Mouse (Mus musculus): Measurements from ENCODE around the gene Akap2. TPM values are rescaled to one million over a fixed set of nuclear protein-coding genes. Genes with fewer than 3 reads are reported as not detected.
A peak's percentile ranks its signal among the peaks of the same experiment; 100 is the strongest.

The Akap2 gene
- polyA plus RNA-seq, 1 experiment from 2014 or later = 42.4 TPM

- peaks cover 10% of the 10 kb centered on the region for H3K36me3 ChIP-seq (ENCODE audit: control insufficient read depth, insufficient read depth)
- H3K4me3 ChIP-seq (ENCODE audit: low read length) = no peak overlapping the region
- H3K27me3 ChIP-seq (ENCODE audit: control insufficient read depth, insufficient read depth, low read length) = no peaks in the 10 kb centered on the region
- H3K27ac ChIP-seq (ENCODE audit: low read length) = no peak overlapping the region
- no peak overlapping the region for H3K4me2 ChIP-seq (ENCODE audit: low read depth, low read length)
- 89% methylated on average over 10 of the region's 10 CpGs for WGBS
- H3K4me1 ChIP-seq (ENCODE audit: control insufficient read depth, insufficient read depth, low read length) = 0 out of 2 replicates have a peak, but pooled peaks cover 2% of the 10 kb centered on the region
- no peaks in the 10 kb centered on the region for H3K9me3 ChIP-seq (replicated peaks; ENCODE audit: control insufficient read depth, low read length)
- ATAC-seq (replicated peaks; ENCODE audit: extremely low read depth, insufficient read depth, low FRiP score) = no peak
- no peak overlapping the region for H3K9ac ChIP-seq (ENCODE audit: low read length)
These were observed 174.6 kb downstream of the Akap2 start for GRCm38 (mm10) chr4:57892001-57892586.

GRCm38 (mm10) chr4:57895140-57895539 is 177.7 kb downstream of the Akap2 start:
- Histone ChIP-seq H3K27ac (ENCODE audit: low read length) (peak overlapping the region; percentile 36; the same call in 1 of the 2 replicates), H3K4me3 (ENCODE audit: low read length) (no peak overlapping the region), H3K4me1 (ENCODE audit: control insufficient read depth, insufficient read depth, low read length) (0 out of 2 replicates have a peak, but pooled peaks cover 2% of the 10 kb centered on the region), H3K9ac (ENCODE audit: low read length) (no peak overlapping the region), H3K27me3 (ENCODE audit: control insufficient read depth, insufficient read depth, low read length) (no peaks in the 10 kb centered on the region), H3K9me3 (replicated peaks; ENCODE audit: control insufficient read depth, low read length) (no peaks in the 10 kb centered on the region), H3K4me2 (ENCODE audit: low read depth, low read length) (no peak overlapping the region), H3K36me3 (ENCODE audit: control insufficient read depth, insufficient read depth) (peaks cover 16% of the 10 kb centered on the region)
- 56% methylated on average over 5 of the region's 5 CpGs for WGBS
- ATAC-seq (replicated peaks; ENCODE audit: extremely low read depth, insufficient read depth, low FRiP score) = no peak

- WGBS = 53% methylated on average over 6 of the region's 6 CpGs
- ATAC-seq (replicated peaks; ENCODE audit: extremely low read depth, insufficient read depth, low FRiP score) = no peak
These were observed 178.4 kb downstream of the Akap2 start for GRCm38 (mm10) chr4:57895902-57896301.

GRCm38 (mm10) chr4:57896631-57897030 is 179.2 kb downstream of the Akap2 start:
- H3K27me3 ChIP-seq (ENCODE audit: control insufficient read depth, insufficient read depth, low read length) = no peaks in the 10 kb centered on the region
- H3K4me1 ChIP-seq (ENCODE audit: control insufficient read depth, insufficient read depth, low read length) = 0 out of 2 replicates have a peak, but pooled peaks cover 2% of the 10 kb centered on the region
- no peak overlapping the region for H3K4me2 ChIP-seq (ENCODE audit: low read depth, low read length)
- no peak overlapping the region for H3K9ac ChIP-seq (ENCODE audit: low read length)
- no peaks in the 10 kb centered on the region for H3K9me3 ChIP-seq (replicated peaks; ENCODE audit: control insufficient read depth, low read length)
- 87% methylated on average over 3 of the region's 3 CpGs for WGBS
- no peak overlapping the region for H3K4me3 ChIP-seq (ENCODE audit: low read length)
- no peak overlapping the region for H3K27ac ChIP-seq (ENCODE audit: low read length)
- ATAC-seq (replicated peaks; ENCODE audit: extremely low read depth, insufficient read depth, low FRiP score) = no peak
- H3K36me3 ChIP-seq (ENCODE audit: control insufficient read depth, insufficient read depth) = peaks cover 16% of the 10 kb centered on the region

More at GRCm38 (mm10) chr4:57895902-57896301, 178.4 kb downstream of the Akap2 start:
- no peaks in the 10 kb centered on the region for H3K27me3 ChIP-seq (ENCODE audit: control insufficient read depth, insufficient read depth, low read length)
- no peak overlapping the region for H3K27ac ChIP-seq (ENCODE audit: low read length)
- H3K9ac ChIP-seq (ENCODE audit: low read length) = no peak overlapping the region
- H3K4me1 ChIP-seq (ENCODE audit: control insufficient read depth, insufficient read depth, low read length) = 0 out of 2 replicates have a peak, but pooled peaks cover 2% of the 10 kb centered on the region
- no peak overlapping the region for H3K4me2 ChIP-seq (ENCODE audit: low read depth, low read length)
- peaks cover 16% of the 10 kb centered on the region for H3K36me3 ChIP-seq (ENCODE audit: control insufficient read depth, insufficient read depth)
- no peak overlapping the region for H3K4me3 ChIP-seq (ENCODE audit: low read length)
- no peaks in the 10 kb centered on the region for H3K9me3 ChIP-seq (replicated peaks; ENCODE audit: control insufficient read depth, low read length)

GRCm38 (mm10) chr4:57901210-57901609 is 183.8 kb downstream of the Akap2 start:
- Histone ChIP-seq H3K9ac (ENCODE audit: low read length) (no peak overlapping the region), H3K27ac (ENCODE audit: low read length) (no peak overlapping the region), H3K27me3 (ENCODE audit: control insufficient read depth, insufficient read depth, low read length) (no peaks in the 10 kb centered on the region), H3K4me3 (ENCODE audit: low read length) (no peak overlapping the region), H3K9me3 (replicated peaks; ENCODE audit: control insufficient read depth, low read length) (no peaks in the 10 kb centered on the region), H3K36me3 (ENCODE audit: control insufficient read depth, insufficient read depth) (peaks cover 8% of the 10 kb centered on the region), H3K4me1 (ENCODE audit: control insufficient read depth, insufficient read depth, low read length) (peaks cover 2% of the 10 kb centered on the region; the same call in 1 of the 2 replicates), H3K4me2 (ENCODE audit: low read depth, low read length) (no peak overlapping the region)
- WGBS = 13% methylated on average over 4 of the region's 4 CpGs
- ATAC-seq (replicated peaks; ENCODE audit: extremely low read depth, insufficient read depth, low FRiP score) = no peak

GRCm38 (mm10) chr4:57902619-57903018 is 185.2 kb downstream of the Akap2 start:
- no peak for ATAC-seq (replicated peaks; ENCODE audit: extremely low read depth, insufficient read depth, low FRiP score)
- H3K9me3 ChIP-seq (replicated peaks; ENCODE audit: control insufficient read depth, low read length) = no peaks in the 10 kb centered on the region
- H3K27ac ChIP-seq (ENCODE audit: low read length) = no peak overlapping the region
- no peak overlapping the region for H3K4me2 ChIP-seq (ENCODE audit: low read depth, low read length)
- no peak overlapping the region for H3K4me3 ChIP-seq (ENCODE audit: low read length)
- peaks cover 5% of the 10 kb centered on the region for H3K36me3 ChIP-seq (ENCODE audit: control insufficient read depth, insufficient read depth)
- WGBS = 75% methylated on average over 5 of the region's 5 CpGs
- no peak overlapping the region for H3K9ac ChIP-seq (ENCODE audit: low read length)
- H3K27me3 ChIP-seq (ENCODE audit: control insufficient read depth, insufficient read depth, low read length) = no peaks in the 10 kb centered on the region
- peaks cover 2% of the 10 kb centered on the region; the same call in 1 of the 2 replicates for H3K4me1 ChIP-seq (ENCODE audit: control insufficient read depth, insufficient read depth, low read length)

GRCm38 (mm10) chr4:57904211-57904610 is 186.8 kb downstream of the Akap2 start:
- WGBS = 6% methylated on average over 5 of the region's 5 CpGs
- Histone ChIP-seq H3K27ac (ENCODE audit: low read length) (no peak overlapping the region), H3K36me3 (ENCODE audit: control insufficient read depth, insufficient read depth) (no peaks in the 10 kb centered on the region), H3K9me3 (replicated peaks; ENCODE audit: control insufficient read depth, low read length) (no peaks in the 10 kb centered on the region), H3K4me2 (ENCODE audit: low read depth, low read length) (no peak overlapping the region), H3K4me1 (ENCODE audit: control insufficient read depth, insufficient read depth, low read length) (peaks cover 2% of the 10 kb centered on the region; the same call in 1 of the 2 replicates), H3K27me3 (ENCODE audit: control insufficient read depth, insufficient read depth, low read length) (no peaks in the 10 kb centered on the region), H3K4me3 (ENCODE audit: low read length) (no peak overlapping the region), H3K9ac (ENCODE audit: low read length) (no peak overlapping the region)
- 0 out of 2 replicates have a peak, but pooled peaks have one; percentile 34 for ATAC-seq (replicated peaks; ENCODE audit: extremely low read depth, insufficient read depth, low FRiP score)

- ATAC-seq (replicated peaks; ENCODE audit: extremely low read depth, insufficient read depth, low FRiP score) = no peak
- Histone ChIP-seq H3K27me3 (ENCODE audit: control insufficient read depth, insufficient read depth, low read length) (no peaks in the 10 kb centered on the region), H3K27ac (ENCODE audit: low read length) (no peak overlapping the region), H3K4me2 (ENCODE audit: low read depth, low read length) (no peak overlapping the region), H3K4me1 (ENCODE audit: control insufficient read depth, insufficient read depth, low read length) (peaks cover 2% of the 10 kb centered on the region; the same call in 1 of the 2 replicates), H3K9ac (ENCODE audit: low read length) (no peak overlapping the region), H3K36me3 (ENCODE audit: control insufficient read depth, insufficient read depth) (no peaks in the 10 kb centered on the region), H3K4me3 (ENCODE audit: low read length) (no peak overlapping the region), H3K9me3 (replicated peaks; ENCODE audit: control insufficient read depth, low read length) (no peaks in the 10 kb centered on the region)
- 30% methylated on average over 9 of the region's 9 CpGs for WGBS
These were observed 187.2 kb downstream of the Akap2 start for GRCm38 (mm10) chr4:57904638-57905037.

- H3K4me3 ChIP-seq (ENCODE audit: low read length) = no peak overlapping the region
- 48% methylated on average over 2 of the region's 2 CpGs for WGBS
- H3K4me1 ChIP-seq (ENCODE audit: control insufficient read depth, insufficient read depth, low read length) = peaks cover 2% of the 10 kb centered on the region; the same call in 1 of the 2 replicates
- no peak overlapping the region for H3K27ac ChIP-seq (ENCODE audit: low read length)
- no peak overlapping the region for H3K4me2 ChIP-seq (ENCODE audit: low read depth, low read length)
- H3K27me3 ChIP-seq (ENCODE audit: control insufficient read depth, insufficient read depth, low read length) = no peaks in the 10 kb centered on the region
- no peaks in the 10 kb centered on the region for H3K36me3 ChIP-seq (ENCODE audit: control insufficient read depth, insufficient read depth)
- ATAC-seq (replicated peaks; ENCODE audit: extremely low read depth, insufficient read depth, low FRiP score) = no peak
- no peaks in the 10 kb centered on the region for H3K9me3 ChIP-seq (replicated peaks; ENCODE audit: control insufficient read depth, low read length)
- H3K9ac ChIP-seq (ENCODE audit: low read length) = no peak overlapping the region
These were observed 189.3 kb downstream of the Akap2 start for GRCm38 (mm10) chr4:57906708-57907107.
